Mouse (Mus musculus) heart, postnatal 0 days (tissue): ENCODE measurements around the gene Vav3.

Source experiments
- CTCF ChIP-seq: IDR thresholded peaks from 2 replicates; pipeline ENCODE4 v1.5.1; 2016; ENCODE audit warnings: antibody characterized with exemption, control low read depth, low read depth
- EP300 ChIP-seq: IDR thresholded peaks from 2 replicates; pipeline ENCODE4 v1.6.1; 2016; ENCODE audit warnings: antibody characterized with exemption, low read depth

GRCm38 (mm10) chr3:109307406-109307805, 33.0 kb upstream of the Vav3 start:
- no peak for TF ChIP-seq CTCF
- TF ChIP-seq EP300: no peak
